Mouse (Mus musculus): ENCODE data around the gene Eml6. TPM values are rescaled to one million over a fixed set of nuclear protein-coding genes. Genes with fewer than 3 reads are reported as not detected.

Eml6 gene
- total RNA-seq, 2 experiments from 2014 or later = 5.6 to 5.8 TPM

GRCm38 (mm10) chr11:29751648-29752611, 273.9 kb downstream of the Eml6 start:
- no peak for DNase-seq (ENCODE audit: low spot score in 2 of 2)

- no peak for DNase-seq (ENCODE audit: low spot score in 2 of 2)
These were observed 274.8 kb downstream of the Eml6 start for GRCm38 (mm10) chr11:29751013-29751412.

- DNase-seq (ENCODE audit: low spot score in 2 of 2) = no peak
These were observed 276.4 kb downstream of the Eml6 start for GRCm38 (mm10) chr11:29749468-29749829.

GRCm38 (mm10) chr11:29748750-29749467, 276.9 kb downstream of the Eml6 start:
- DNase-seq (ENCODE audit: low spot score in 2 of 2) = no peak

GRCm38 (mm10) chr11:29747881-29748280, 278.0 kb downstream of the Eml6 start:
- DNase-seq (ENCODE audit: low spot score in 2 of 2) = no peak

- no peak for DNase-seq (ENCODE audit: low spot score in 2 of 2)
These were observed 278.5 kb downstream of the Eml6 start for GRCm38 (mm10) chr11:29747365-29747764.

- no peak for DNase-seq (ENCODE audit: low spot score in 2 of 2)
These were observed 279.6 kb downstream of the Eml6 start for GRCm38 (mm10) chr11:29746203-29746602.

- no peak for DNase-seq (ENCODE audit: low spot score in 2 of 2)
These were observed 280.3 kb downstream of the Eml6 start for GRCm38 (mm10) chr11:29745513-29745912.

- no peak for DNase-seq (ENCODE audit: low spot score in 2 of 2)
These were observed 280.9 kb downstream of the Eml6 start for GRCm38 (mm10) chr11:29744760-29745430.

- no peak for DNase-seq (ENCODE audit: low spot score in 2 of 2)
These were observed 286.1 kb downstream of the Eml6 start for GRCm38 (mm10) chr11:29739752-29740151.

- no peak for DNase-seq (ENCODE audit: low spot score in 2 of 2)
These were observed 297.9 kb downstream of the Eml6 start for GRCm38 (mm10) chr11:29727901-29728300.

- no peak for DNase-seq (ENCODE audit: low spot score in 2 of 2)
These were observed 300.2 kb downstream of the Eml6 start for GRCm38 (mm10) chr11:29725610-29726009.

- no peak for DNase-seq (ENCODE audit: low spot score in 2 of 2)
These were observed 300.7 kb downstream of the Eml6 start for GRCm38 (mm10) chr11:29725167-29725566.

GRCm38 (mm10) chr11:29724213-29724612, 301.6 kb downstream of the Eml6 start:
- no peak for DNase-seq (ENCODE audit: low spot score in 2 of 2)

GRCm38 (mm10) chr11:29719597-29719996, 306.2 kb downstream of the Eml6 start:
- no peak for DNase-seq (ENCODE audit: low spot score in 2 of 2)

- no peak for DNase-seq (ENCODE audit: low spot score in 2 of 2)
These were observed 307.3 kb downstream of the Eml6 start for GRCm38 (mm10) chr11:29718541-29718940.

- DNase-seq (ENCODE audit: low spot score in 2 of 2) = no peak
These were observed 310.3 kb downstream of the Eml6 start for GRCm38 (mm10) chr11:29715499-29715898.

GRCm38 (mm10) chr11:29714789-29715188, 311.0 kb downstream of the Eml6 start:
- DNase-seq (ENCODE audit: low spot score in 2 of 2) = no peak

GRCm38 (mm10) chr11:29714114-29714513, 311.7 kb downstream of the Eml6 start:
- no peak for DNase-seq (ENCODE audit: low spot score in 2 of 2)

- DNase-seq (ENCODE audit: low spot score in 2 of 2) = no peak
These were observed 316.3 kb downstream of the Eml6 start for GRCm38 (mm10) chr11:29709512-29709911.

- no peak for DNase-seq (ENCODE audit: low spot score in 2 of 2)
These were observed 319.0 kb downstream of the Eml6 start for GRCm38 (mm10) chr11:29706845-29707244.

- DNase-seq (ENCODE audit: low spot score in 2 of 2) = no peak
These were observed 320.6 kb downstream of the Eml6 start for GRCm38 (mm10) chr11:29705263-29705662.
